ENCODE assay signal across 17 mouse cellular contexts in the genomic region with DNA sequence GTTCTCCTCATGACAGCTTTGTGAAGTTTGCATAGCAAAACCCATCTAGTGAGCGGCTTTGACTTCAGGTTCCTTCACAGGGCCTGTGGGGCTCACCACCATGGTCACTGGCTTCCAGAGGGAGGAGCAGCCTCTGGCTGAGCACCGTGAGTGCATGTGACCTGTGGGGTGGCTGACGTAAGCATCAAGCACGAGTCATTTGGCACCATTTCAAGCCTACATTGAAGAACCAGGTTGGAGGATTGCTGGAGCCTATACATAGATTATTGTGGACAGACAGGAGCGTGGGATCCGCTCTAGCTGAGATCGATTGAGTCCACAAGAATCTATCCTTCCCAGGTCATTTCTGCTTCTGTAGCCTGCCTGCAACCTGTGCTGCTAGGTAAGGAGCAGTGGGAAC. TPM values are rescaled to one million over a fixed set of nuclear protein-coding genes. Genes with fewer than 3 reads are reported as not detected.
A peak's percentile ranks its signal among the peaks of the same experiment; 100 is the strongest.
DNase-seq lines count a peak whose midpoint lies in the region; ATAC-seq and TF ChIP-seq lines count a peak whose summit lies in the region.
"Had no signal": no experiment of that assay in that cellular context is flagged by ENCODE, and none has a peak within 500 bp of the region (broad histone marks: within the 10 kb centered on the region; RNA-seq: fewer than 3 reads in every experiment).

A gene (plus strand): TSS at position 272 of the 400 bp plus-strand sequence.

- peak within 1 kb of the TSS; percentile 74 for H3K9ac ChIP-seq in liver, adult 2 months (ENCODE audit: low read depth, low read length)
- H3K9ac ChIP-seq in stomach, embryonic 16.5 days (ENCODE audit: low read length): no peak within 1 kb of the TSS
- H3K9ac ChIP-seq in forebrain, embryonic 11.5 days (ENCODE audit: low read length): no peak within 1 kb of the TSS

- no peaks in the 10 kb centered on the region for H3K36me3 ChIP-seq in heart, embryonic 10.5 days
- H3K36me3 ChIP-seq in liver, adult 2 months (ENCODE audit: control insufficient read depth, insufficient read depth, low read length): no peaks in the 10 kb centered on the region
- H3K36me3 ChIP-seq in stomach, embryonic 16.5 days (ENCODE audit: control insufficient read depth, insufficient read depth, low read length): no peaks in the 10 kb centered on the region
- H3K36me3 ChIP-seq in forebrain, embryonic 11.5 days (ENCODE audit: control insufficient read depth, insufficient read depth, low read length): no peaks in the 10 kb centered on the region

- H3K27ac ChIP-seq in heart, embryonic 10.5 days: no peak within 1 kb of the TSS
- peak within 1 kb of the TSS; percentile 97 for H3K27ac ChIP-seq in liver, adult 2 months (replicated peaks; ENCODE audit: insufficient read depth, low read depth, low read length)
- no peak within 1 kb of the TSS; the same call in 1 of the 2 replicates for H3K27ac ChIP-seq in stomach, embryonic 16.5 days (ENCODE audit: low read length)
- no peak within 1 kb of the TSS for H3K27ac ChIP-seq in forebrain, embryonic 11.5 days (ENCODE audit: low read depth, low read length)

- ATAC-seq in stomach, embryonic 16.5 days (ENCODE audit: insufficient read depth, low FRiP score): peak; percentile 31; the same call in 1 of the 2 replicates
- no peak for ATAC-seq in forebrain, embryonic 11.5 days (replicated peaks; ENCODE audit: low FRiP score)

- H3K4me3 ChIP-seq in heart, embryonic 10.5 days: no peak within 1 kb of the TSS
- H3K4me3 ChIP-seq in liver, adult 2 months (ENCODE audit: insufficient read depth, low read depth, low read length): peak within 1 kb of the TSS; percentile 58
- H3K4me3 ChIP-seq in stomach, embryonic 16.5 days (replicated peaks; ENCODE audit: low read length): peak within 1 kb of the TSS; percentile 25
- H3K4me3 ChIP-seq in forebrain, embryonic 11.5 days (ENCODE audit: low read depth, low read length): no peak within 1 kb of the TSS
- H3K4me3 ChIP-seq: myocyte had no signal

- TF ChIP-seq CTCF in liver, adult 2 months (IDR thresholded peaks at IDR 0.05; ENCODE audit: low read depth, low read length): no peak

- no peaks in the 10 kb centered on the region for H3K4me1 ChIP-seq in heart, embryonic 10.5 days
- H3K4me1 ChIP-seq in liver, adult 2 months (ENCODE audit: control insufficient read depth, insufficient read depth, low read length): peaks cover 15% of the 10 kb centered on the region
- H3K4me1 ChIP-seq in stomach, embryonic 16.5 days (ENCODE audit: control insufficient read depth, insufficient read depth, low read length): peaks cover 3% of the 10 kb centered on the region; the same call in 1 of the 2 replicates
- no peaks in the 10 kb centered on the region for H3K4me1 ChIP-seq in forebrain, embryonic 11.5 days (replicated peaks; ENCODE audit: control insufficient read depth, insufficient read depth, low read length)

- peaks cover 12% of the 10 kb centered on the region for H3K27me3 ChIP-seq in heart, embryonic 10.5 days (ENCODE audit: insufficient read depth, poor library complexity, severe bottlenecking)
- no peaks in the 10 kb centered on the region for H3K27me3 ChIP-seq in liver, adult 2 months (ENCODE audit: control insufficient read depth, insufficient read depth, low read length)
- no peaks in the 10 kb centered on the region for H3K27me3 ChIP-seq in stomach, embryonic 16.5 days (ENCODE audit: control insufficient read depth, insufficient read depth, low read length)
- H3K27me3 ChIP-seq in forebrain, embryonic 11.5 days (ENCODE audit: control insufficient read depth, insufficient read depth, low read length): no peaks in the 10 kb centered on the region

- intact Hi-C loops in heart, postnatal 14 days (cut with DNase I): no loop called here

- H3K79me2 ChIP-seq in liver, adult 2 months (ENCODE audit: control insufficient read depth, insufficient read depth, low read length): peaks cover 12% of the 10 kb centered on the region; the same call in 1 of the 2 replicates

- peak within 1 kb of the TSS; percentile 35; the same call in 1 of the 2 replicates for H3K4me2 ChIP-seq in stomach, embryonic 16.5 days (ENCODE audit: low read depth, low read length)
- H3K4me2 ChIP-seq in forebrain, embryonic 11.5 days (ENCODE audit: low read depth, low read length, severe bottlenecking): no peak within 1 kb of the TSS

- H3K9me3 ChIP-seq in heart, embryonic 10.5 days: no peaks in the 10 kb centered on the region
- no peaks in the 10 kb centered on the region for H3K9me3 ChIP-seq in stomach, embryonic 16.5 days (replicated peaks; ENCODE audit: control insufficient read depth, low read length)
- no peaks in the 10 kb centered on the region for H3K9me3 ChIP-seq in forebrain, embryonic 11.5 days (ENCODE audit: control insufficient read depth, low read length)

- 84% methylated on average over 7 of the region's 7 CpGs for WGBS in heart, embryonic 10.5 days
- WGBS in liver, adult 2 months: 24% methylated on average over 7 of the region's 7 CpGs
- WGBS in stomach, embryonic 16.5 days: 51% methylated on average over 7 of the region's 7 CpGs
- WGBS in forebrain, embryonic 11.5 days: 88% methylated on average over 7 of the region's 7 CpGs

- no peak for TF ChIP-seq POLR2A in liver, adult 2 months (IDR thresholded peaks at IDR 0.05; ENCODE audit: extremely low read depth, insufficient read depth, low read length)

- DNase-seq in heart, embryonic 10.5 days (ENCODE audit: low spot score): no peak
- DNase-seq in heart, postnatal 14 days: no peak
- DNase-seq in kidney, adult 9 months: peak; percentile 54
- DNase-seq in liver, adult 2 months (ENCODE audit: extremely low read depth, low read depth, low spot score): peak; percentile 91
- DNase-seq in thymus, postnatal 36 days: no peak
- DNase-seq in layer of hippocampus, adult 8-10 months (ENCODE audit: low spot score in 2 of 2): no peak
- no peak for DNase-seq in forebrain, embryonic 11.5 days (ENCODE audit: low spot score)
- DNase-seq: cerebellum, adult 2 months; embryo, embryonic 11 days; lung, adult 2 months; right cerebral cortex, postnatal 25 days had no signal

RNA-seq across cellular contexts. Expression of the gene that starts here (rescaled TPM):
- 0.87 and 19.6 TPM in 2 replicates for polyA plus RNA-seq in heart, embryonic 10.5 days (2016; fragmentation: Nextera tagmentation; extraction: Ambion mirVana)
- total RNA-seq in heart, postnatal 14 days (2021): not detected
- total RNA-seq in liver, adult 2 months (2014; rRNA removed): 172 and 213 TPM in 2 replicates
- 354 and 371 TPM in 2 replicates for polyA plus RNA-seq in liver, adult 2 months (2012; rRNA removed)
- polyA plus RNA-seq in stomach, embryonic 16.5 days (2015; fragmentation: Nextera tagmentation; extraction: Ambion mirVana): 34.5 and 41.5 TPM in 2 replicates
- total RNA-seq in layer of hippocampus, adult 8-10 months (2022): not detected
- not detected in 2 replicates for polyA plus RNA-seq in forebrain, embryonic 11.5 days (2014; fragmentation: Nextera tagmentation; extraction: Ambion mirVana)
- total RNA-seq: hematopoietic stem cell, adult 5-6 weeks; layer of hippocampus, adult 18-20 months; MEL had no signal
- polyA plus RNA-seq: cerebellum, adult 2 months; lung, adult 2 months; testis, adult 2 months had no signal

Comparison
In these comparisons a context has a peak if more than half of its experiments do, and no peak if none do; other contexts are left out.
1. RNA of the gene that starts here (total RNA-seq): 172 to 213 TPM in liver, adult 2 months; not detected in heart, postnatal 14 days and not detected in layer of hippocampus, adult 8-10 months; every median in the first group is over 100 times any median in the second.
2. DNase-seq: peak in kidney, adult 9 months (single experiment) and liver, adult 2 months (single experiment); none in heart, embryonic 10.5 days (single experiment), heart, postnatal 14 days (0 of 2), thymus, postnatal 36 days (0 of 2), layer of hippocampus, adult 8-10 months (0 of 2) and forebrain, embryonic 11.5 days (single experiment).
3. H3K4me3 ChIP-seq: peak in liver, adult 2 months (single experiment) and stomach, embryonic 16.5 days (single experiment); none in heart, embryonic 10.5 days (single experiment) and forebrain, embryonic 11.5 days (single experiment).